Mouse (Mus musculus): Measurements from ENCODE around the gene Nucb1.

Gene Nucb1

GRCm38 (mm10) chr7:45461326-45461725, 48.9 kb downstream of the Nucb1 start:
- DNase-seq = no peak

- peak; percentile 29 to 56 for DNase-seq
Measured at GRCm38 (mm10) chr7:45460860-45461314, 49.3 kb downstream of the Nucb1 start.

- DNase-seq = no peak
Measured at GRCm38 (mm10) chr7:45460377-45460776, 49.8 kb downstream of the Nucb1 start.

GRCm38 (mm10) chr7:45459564-45460140, 50.6 kb downstream of the Nucb1 start, which contains the start of gene Ftl1:
Ftl1 (minus strand) TSS chr7:45459884.
- DNase-seq = peak; percentile 93 to 97

- DNase-seq = peak; percentile 85 to 86
Measured at GRCm38 (mm10) chr7:45458748-45459563, 51.2 kb downstream of the Nucb1 start.

- DNase-seq = no peak
Measured at GRCm38 (mm10) chr7:45457204-45458060, 52.8 kb downstream of the Nucb1 start.

GRCm38 (mm10) chr7:45456721-45457203, 53.4 kb downstream of the Nucb1 start:
- DNase-seq = no peak

GRCm38 (mm10) chr7:45455932-45456696, 54.1 kb downstream of the Nucb1 start:
- no peak for DNase-seq

GRCm38 (mm10) chr7:45454971-45455370, 55.2 kb downstream of the Nucb1 start:
- no peak for DNase-seq

GRCm38 (mm10) chr7:45451344-45451982, 58.7 kb downstream of the Nucb1 start:
- DNase-seq = peak; percentile 77 to 81

- no peak for DNase-seq
Measured at GRCm38 (mm10) chr7:45449974-45450373, 60.2 kb downstream of the Nucb1 start.

- DNase-seq = peak in 1 of 2 experiments; percentile 17
Measured at GRCm38 (mm10) chr7:45447325-45447990, 62.7 kb downstream of the Nucb1 start.

- no peak for DNase-seq
Measured at GRCm38 (mm10) chr7:45446589-45446988, 63.6 kb downstream of the Nucb1 start.

- DNase-seq = no peak
Measured at GRCm38 (mm10) chr7:45443526-45444420, 66.4 kb downstream of the Nucb1 start.
